In genomic region chr10:122054535-122054934, GRCm38 (mm10) we compare ENCODE assay signal across 8 mouse cellular contexts. TPM values are rescaled to one million over a fixed set of nuclear protein-coding genes. Genes with fewer than 3 reads are reported as not detected.
DNase-seq lines count a peak whose midpoint lies in the region; ATAC-seq and TF ChIP-seq lines count a peak whose summit lies in the region.

No protein-coding gene starts in this region.

- H3K36me3 ChIP-seq in hindbrain, postnatal 0 days (ENCODE audit: insufficient read depth, low read length) = no peaks in the 10 kb centered on the region
- H3K36me3 ChIP-seq in liver, embryonic 12.5 days = no peaks in the 10 kb centered on the region
- H3K36me3 ChIP-seq in neural tube, embryonic 13.5 days = no peaks in the 10 kb centered on the region

- peak; percentile 75 for ATAC-seq in hindbrain, postnatal 0 days
- ATAC-seq in liver, embryonic 12.5 days = peak; percentile 70; the same call in 1 of the 2 replicates
- ATAC-seq in neural tube, embryonic 13.5 days (ENCODE audit: low read depth) = 0 out of 2 replicates have a peak, but pooled peaks have one; percentile 8

- peak; percentile 29 for DNase-seq in right cerebral cortex, adult 18-20 months
- no peak for DNase-seq in right cerebral cortex, postnatal 36 days (ENCODE audit: low spot score in 2 of 2)
- peak in 1 of 2 experiments; percentile 13 for DNase-seq in cerebellum, adult 2 months
- peak; percentile 38 for DNase-seq in gastrocnemius, adult 18-20 months (ENCODE audit: low spot score)
- peak; percentile 75 for DNase-seq in hindbrain, postnatal 0 days (ENCODE audit: low spot score)
- DNase-seq in thymus, postnatal 25 days = peak; percentile 71

- TF ChIP-seq CTCF in cerebellum, adult 2 months (IDR thresholded peaks at IDR 0.05; ENCODE audit: borderline replicate concordance, insufficient read depth, low read depth, low read length) = peak; percentile 31; the same call in 1 of the 2 replicates
- peak; percentile 81 for TF ChIP-seq CTCF in hindbrain, postnatal 0 days (IDR thresholded peaks at IDR 0.05; ENCODE audit: low read depth)

- H3K9ac ChIP-seq in hindbrain, postnatal 0 days (replicated peaks; ENCODE audit: low read length) = no peak overlapping the region
- H3K9ac ChIP-seq in liver, embryonic 12.5 days = no peak overlapping the region
- H3K9ac ChIP-seq in neural tube, embryonic 13.5 days = no peak overlapping the region

- H3K27ac ChIP-seq in cerebellum, adult 2 months (ENCODE audit: insufficient read depth, low read length) = no peak overlapping the region
- H3K27ac ChIP-seq in hindbrain, postnatal 0 days = no peak overlapping the region
- H3K27ac ChIP-seq in liver, embryonic 12.5 days = no peak overlapping the region
- no peak overlapping the region for H3K27ac ChIP-seq in neural tube, embryonic 13.5 days (replicated peaks)

- no peak overlapping the region for H3K4me2 ChIP-seq in hindbrain, postnatal 0 days (ENCODE audit: low read depth, low read length)
- H3K4me2 ChIP-seq in liver, embryonic 12.5 days = peak overlapping the region; percentile 25; the same call in 1 of the 2 replicates
- H3K4me2 ChIP-seq in neural tube, embryonic 13.5 days = no peak overlapping the region

- H3K9me3 ChIP-seq in hindbrain, postnatal 0 days (ENCODE audit: low read length) = no peaks in the 10 kb centered on the region
- H3K9me3 ChIP-seq in liver, embryonic 12.5 days (replicated peaks) = no peaks in the 10 kb centered on the region
- no peaks in the 10 kb centered on the region for H3K9me3 ChIP-seq in neural tube, embryonic 13.5 days

- H3K27me3 ChIP-seq in cerebellum, adult 2 months (ENCODE audit: control insufficient read depth, insufficient read depth, low read length) = no peaks in the 10 kb centered on the region
- no peaks in the 10 kb centered on the region for H3K27me3 ChIP-seq in hindbrain, postnatal 0 days (ENCODE audit: insufficient read depth, low read length)
- no peaks in the 10 kb centered on the region for H3K27me3 ChIP-seq in liver, embryonic 12.5 days (replicated peaks)
- H3K27me3 ChIP-seq in neural tube, embryonic 13.5 days = no peaks in the 10 kb centered on the region

- TF ChIP-seq POLR2A in cerebellum, adult 2 months (IDR thresholded peaks at IDR 0.05; ENCODE audit: borderline replicate concordance, insufficient read depth, low read length) = no peak

- no peaks in the 10 kb centered on the region for H3K4me1 ChIP-seq in cerebellum, adult 2 months (ENCODE audit: control insufficient read depth, insufficient read depth, low read length)
- H3K4me1 ChIP-seq in hindbrain, postnatal 0 days (ENCODE audit: insufficient read depth, low read length) = no peaks in the 10 kb centered on the region
- H3K4me1 ChIP-seq in liver, embryonic 12.5 days = no peaks in the 10 kb centered on the region
- H3K4me1 ChIP-seq in neural tube, embryonic 13.5 days (replicated peaks) = no peaks in the 10 kb centered on the region

- no peak overlapping the region for H3K4me3 ChIP-seq in cerebellum, adult 2 months (replicated peaks; ENCODE audit: insufficient read depth, low read depth, low read length)
- H3K4me3 ChIP-seq in hindbrain, postnatal 0 days (ENCODE audit: low read length) = no peak overlapping the region
- H3K4me3 ChIP-seq in liver, embryonic 12.5 days = no peak overlapping the region
- no peak overlapping the region for H3K4me3 ChIP-seq in neural tube, embryonic 13.5 days

- WGBS in cerebellum, adult 2 months = 12% methylated on average over 8 of the region's 8 CpGs
- 19% methylated on average over 8 of the region's 8 CpGs for WGBS in hindbrain, postnatal 0 days
- WGBS in liver, embryonic 12.5 days (ENCODE audit: insufficient replicate concordance) = 7% methylated on average over 8 of the region's 8 CpGs
- 12% methylated on average over 8 of the region's 8 CpGs for WGBS in neural tube, embryonic 13.5 days

RNA-seq across cellular contexts. Expression of gene Srgap1, which starts 7.4 kb away (rescaled TPM):
- polyA plus RNA-seq in cerebellum, adult 2 months (2012; rRNA removed) = 18.5 and 18.7 TPM in 2 replicates
- total RNA-seq in gastrocnemius, adult 18-20 months (2021) = under 1 TPM; 0.50 to 0.62 TPM
- total RNA-seq in hindbrain, postnatal 0 days (2014; rRNA removed) = 18.8 and 27.9 TPM in 2 replicates
- polyA plus RNA-seq in hindbrain, postnatal 0 days (2015; fragmentation: Nextera tagmentation; extraction: Ambion mirVana) = 24.4 TPM in 2 replicates
- 2.3 and 2.7 TPM in 2 replicates for polyA plus RNA-seq in liver, embryonic 12.5 days (2016; fragmentation: Nextera tagmentation; extraction: Ambion mirVana)
- 38.8 and 39.9 TPM in 2 replicates for polyA plus RNA-seq in neural tube, embryonic 13.5 days (2015; fragmentation: Nextera tagmentation; extraction: Ambion mirVana)

RNA-seq across cellular contexts. Expression of gene Rxylt1, which starts 42.6 kb away (rescaled TPM):
- polyA plus RNA-seq in cerebellum, adult 2 months (2012; rRNA removed) = 21.6 and 24.7 TPM in 2 replicates
- total RNA-seq in gastrocnemius, adult 18-20 months (2021) = 10 to 100 TPM; 39.6 to 40.1 TPM
- 13.9 and 17.0 TPM in 2 replicates for total RNA-seq in hindbrain, postnatal 0 days (2014; rRNA removed)
- 57.6 and 59.8 TPM in 2 replicates for polyA plus RNA-seq in hindbrain, postnatal 0 days (2015; fragmentation: Nextera tagmentation; extraction: Ambion mirVana)
- 20.1 and 21.5 TPM in 2 replicates for polyA plus RNA-seq in liver, embryonic 12.5 days (2016; fragmentation: Nextera tagmentation; extraction: Ambion mirVana)
- 43.3 and 47.0 TPM in 2 replicates for polyA plus RNA-seq in neural tube, embryonic 13.5 days (2015; fragmentation: Nextera tagmentation; extraction: Ambion mirVana)

Comparison
In these comparisons a context has a peak if more than half of its experiments do, and no peak if none do; other contexts are left out.
1. DNase-seq: peak in right cerebral cortex, adult 18-20 months (single experiment), gastrocnemius, adult 18-20 months (single experiment), hindbrain, postnatal 0 days (single experiment) and thymus, postnatal 25 days (single experiment); none in right cerebral cortex, postnatal 36 days (0 of 2).
2. ATAC-seq: peak in every context shown above with its lines; median percentile 75 in hindbrain, postnatal 0 days; 70 in liver, embryonic 12.5 days; 8 in neural tube, embryonic 13.5 days.